Mouse (Mus musculus): ENCODE measurements around the gene Cryzl2. TPM values are rescaled to one million over a fixed set of nuclear protein-coding genes. Genes with fewer than 3 reads are reported as not detected.

Gene Cryzl2
- total RNA-seq (2023; ENCODE audit: inconsistent age): 3.9 to 5.7 TPM (median 4.2 TPM) in 4 replicates

DNA sequence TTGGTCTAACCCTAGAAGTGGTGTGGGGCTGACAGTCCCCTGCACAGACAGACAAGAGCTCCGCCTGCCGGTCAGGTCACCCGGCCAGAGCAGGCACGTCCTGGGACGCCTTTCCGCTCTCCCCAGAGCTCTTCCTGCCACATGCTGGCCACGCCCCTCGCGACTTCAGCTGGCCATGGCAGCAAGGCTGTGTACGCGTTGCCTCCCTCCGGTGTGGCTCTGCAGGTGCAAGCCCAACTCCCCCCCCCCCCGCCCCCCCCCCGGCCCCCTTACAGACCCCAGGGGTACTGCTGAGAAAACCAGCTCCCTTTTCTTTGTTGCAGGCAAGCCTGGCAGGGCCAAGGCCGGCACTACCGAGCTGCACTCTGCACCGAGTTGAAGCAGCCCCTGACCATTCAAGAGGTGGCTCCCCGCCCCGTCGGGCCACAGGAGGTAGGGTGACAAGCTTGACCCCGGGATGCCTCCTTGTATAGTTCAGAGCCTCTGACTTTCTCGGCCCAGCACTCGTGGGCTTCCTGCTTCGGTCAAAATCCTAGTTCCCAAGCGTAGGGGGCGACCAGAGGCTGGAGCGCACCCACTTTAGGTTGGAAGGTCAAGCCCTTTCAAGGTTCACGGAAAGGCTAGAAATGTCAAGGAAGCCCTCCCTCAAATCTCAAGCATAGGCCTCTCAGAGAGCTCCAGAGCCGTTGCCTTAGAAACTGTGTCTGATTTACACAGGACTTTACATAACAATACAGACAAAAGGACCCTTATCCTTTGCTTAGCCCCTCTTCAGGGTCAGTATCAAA, at the start of gene Cryzl2:
Gene Cryzl2 (plus strand): TSS at position 157 of the 788 bp plus-strand sequence.

GRCm38 (mm10) chr1:157412454-157413369, 45.7 kb upstream of the Cryzl2 start, which contains the start of gene Rasal2:
Gene Rasal2, minus strand, starts transcription at chr1:157412595.

GRCm38 (mm10) chr1:157506522-157506921, 48.1 kb downstream of the Cryzl2 start, which contains the start of gene Sec16b:
Gene Sec16b, plus strand, starts transcription at chr1:157506728.

Other genes starting within 250 kb of the Cryzl2 start
- 0.63 to 1.00 TPM (median 0.83 TPM) in 4 replicates for gene Rasal2, start 46.0 kb upstream of the Cryzl2 start, total RNA-seq (2023; ENCODE audit: inconsistent age)
- 0.90 to 1.2 TPM (median 1.00 TPM) in 4 replicates for gene Sec16b, start 48.2 kb downstream of the Cryzl2 start, total RNA-seq (2023; ENCODE audit: inconsistent age)